Mouse (Mus musculus) heart, embryonic 12.5 days (tissue): Measurements from ENCODE around the gene Man2b2. TPM values are rescaled to one million over a fixed set of nuclear protein-coding genes. Genes with fewer than 3 reads are reported as not detected.

ENCODE experiments used
- ATAC-seq: fragments of 200-750 bp; cut with Nextera tagmentation; 2 replicates; pipeline ENCODE4 v1.8.0; 2017; ENCODE audit warnings: moderate TSS enrichment, moderate library complexity; ENCODE audit not compliant: insufficient number of reproducible peaks, low FRiP score
- H3K27ac ChIP-seq: fragments of 300-500 bp; sonication (generic); 2 replicates; pipeline ENCODE4 v1.5.1; 2016; ENCODE audit warnings: mild to moderate bottlenecking, moderate library complexity; ENCODE audit not compliant: poor library complexity, severe bottlenecking
- H3K27me3 ChIP-seq: fragments of 300-500 bp; sonication (generic); replicated peaks from 2 replicates; pipeline ENCODE4 v1.6.1; 2016; ENCODE audit warnings: mild to moderate bottlenecking, moderate library complexity
- H3K36me3 ChIP-seq: fragments of 300-500 bp; sonication (generic); 2 replicates; pipeline ENCODE4 v1.6.1; 2016; ENCODE audit warnings: mild to moderate bottlenecking, moderate library complexity
- H3K4me1 ChIP-seq: fragments of 300-500 bp; sonication (generic); replicated peaks from 2 replicates; pipeline ENCODE4 v1.6.1; 2016; ENCODE audit warnings: mild to moderate bottlenecking
- H3K4me2 ChIP-seq: fragments of 300-500 bp; sonication (generic); 2 replicates; pipeline ENCODE4 v1.6.1; 2016; ENCODE audit warnings: mild to moderate bottlenecking, moderate library complexity
- H3K4me3 ChIP-seq: fragments of 300-500 bp; sonication (generic); 2 replicates; pipeline ENCODE4 v1.5.1; 2016; ENCODE audit warnings: mild to moderate bottlenecking
- H3K9ac ChIP-seq: fragments of 300-500 bp; sonication (generic); 2 replicates; pipeline ENCODE4 v1.6.1; 2016; ENCODE audit warnings: mild to moderate bottlenecking, moderate library complexity
- H3K9me3 ChIP-seq: fragments of 300-500 bp; sonication (generic); replicated peaks from 2 replicates; pipeline ENCODE4 v1.6.1; 2016; ENCODE audit warnings: mild to moderate bottlenecking, moderate library complexity
- WGBS: fragments of 180-500 bp; shearing (Covaris S2); methylation state at CpG from one replicate; pipeline ENCODE4 v1.1.7; 2016; 5-methylcytosine and 5-hydroxymethylcytosine counted together
- polyA plus RNA-seq: library from polyadenylated mRNA; unstranded; fragments of >200 nt; fragmentation: Nextera tagmentation; extraction: Ambion mirVana; gene quantifications from 2 replicates; pipeline ENCODE4 v1.2.1, GENCODE M21; 2016

The Man2b2 gene
- polyA plus RNA-seq, 1 experiment from 2014 or later, result 19.7 TPM

GRCm38 (mm10) chr5:36866701-36867250 lies 36.3 kb upstream of the Man2b2 start:
- peaks cover 21% of the 10 kb centered on the region for H3K4me1 ChIP-seq
- H3K9ac ChIP-seq, result no peak overlapping the region
- no peak overlapping the region for H3K27ac ChIP-seq
- no peak overlapping the region for H3K4me2 ChIP-seq
- peaks cover 7% of the 10 kb centered on the region for H3K9me3 ChIP-seq
- no peaks in the 10 kb centered on the region for H3K36me3 ChIP-seq
- WGBS, result 59% methylated on average over 7 of the region's 7 CpGs
- ATAC-seq, result no peak
- peaks cover 97% of the 10 kb centered on the region for H3K27me3 ChIP-seq
- H3K4me3 ChIP-seq, result no peak overlapping the region

- Histone ChIP-seq H3K27ac (no peak overlapping the region), H3K9ac (no peak overlapping the region), H3K36me3 (no peaks in the 10 kb centered on the region), H3K4me3 (no peak overlapping the region), H3K4me2 (no peak overlapping the region), H3K4me1 (no peaks in the 10 kb centered on the region), H3K27me3 (peaks cover 53% of the 10 kb centered on the region), H3K9me3 (0 out of 2 replicates have a peak, but pooled peaks cover 3% of the 10 kb centered on the region)
- no peak for ATAC-seq
- WGBS, result 86% methylated on average over 2 of the region's 2 CpGs
Measured at GRCm38 (mm10) chr5:36861084-36861483, 30.6 kb upstream of the Man2b2 start.

DNA sequence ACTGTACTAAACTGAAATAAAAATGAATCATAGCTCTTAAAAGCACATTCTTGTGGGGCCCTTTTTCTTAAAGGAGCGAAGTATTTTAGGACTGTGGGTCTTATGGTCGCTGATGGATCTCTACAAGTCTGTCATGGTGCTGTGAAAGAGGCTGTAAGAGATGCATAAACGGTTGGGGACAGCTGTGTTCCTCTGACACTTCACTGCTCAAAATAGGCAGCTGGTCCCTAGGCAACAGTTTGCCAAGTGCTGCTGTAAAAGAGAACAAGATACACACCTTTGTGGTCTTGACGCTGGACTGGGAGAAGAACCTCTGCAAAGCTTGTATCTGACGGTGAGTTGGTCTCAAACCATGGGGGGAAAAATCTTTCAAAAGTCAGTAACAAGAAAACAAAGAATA lies 27.1 kb upstream of the Man2b2 start:
- Histone ChIP-seq H3K36me3 (no peaks in the 10 kb centered on the region), H3K4me3 (no peak overlapping the region), H3K4me1 (no peaks in the 10 kb centered on the region), H3K27me3 (peaks cover 25% of the 10 kb centered on the region), H3K9me3 (0 out of 2 replicates have a peak, but pooled peaks cover 3% of the 10 kb centered on the region), H3K4me2 (no peak overlapping the region), H3K9ac (no peak overlapping the region), H3K27ac (no peak overlapping the region)
- WGBS, result 76% methylated on average over 5 of the region's 5 CpGs
- ATAC-seq, result no peak

- no peak overlapping the region for H3K4me2 ChIP-seq
- peaks cover 23% of the 10 kb centered on the region; the same call in 1 of the 2 replicates for H3K27me3 ChIP-seq
- no peak for ATAC-seq
- WGBS, result 85% methylated on average over 7 of the region's 7 CpGs
- no peaks in the 10 kb centered on the region for H3K36me3 ChIP-seq
- no peak overlapping the region for H3K27ac ChIP-seq
- H3K4me1 ChIP-seq, result no peaks in the 10 kb centered on the region
- no peak overlapping the region for H3K9ac ChIP-seq
- no peak overlapping the region for H3K4me3 ChIP-seq
- H3K9me3 ChIP-seq, result 0 out of 2 replicates have a peak, but pooled peaks cover 3% of the 10 kb centered on the region
Measured at GRCm38 (mm10) chr5:36856529-36856928, 26.1 kb upstream of the Man2b2 start.

- 82% methylated on average over 3 of the region's 3 CpGs for WGBS
Measured at GRCm38 (mm10) chr5:36855180-36855579, 24.7 kb upstream of the Man2b2 start.

GRCm38 (mm10) chr5:36851572-36851971 lies 21.1 kb upstream of the Man2b2 start:
- ATAC-seq, result no peak
- Histone ChIP-seq H3K9me3 (peaks cover 3% of the 10 kb centered on the region; the same call in 1 of the 2 replicates), H3K4me1 (no peaks in the 10 kb centered on the region), H3K27ac (no peak overlapping the region), H3K27me3 (peaks cover 13% of the 10 kb centered on the region; the same call in 1 of the 2 replicates), H3K4me2 (no peak overlapping the region), H3K4me3 (no peak overlapping the region), H3K9ac (no peak overlapping the region), H3K36me3 (no peaks in the 10 kb centered on the region)
- 70% methylated on average over 4 of the region's 4 CpGs for WGBS

More at GRCm38 (mm10) chr5:36855180-36855579, 24.7 kb upstream of the Man2b2 start:
- Histone ChIP-seq H3K27ac (no peak overlapping the region), H3K27me3 (peaks cover 26% of the 10 kb centered on the region; the same call in 1 of the 2 replicates), H3K4me1 (no peaks in the 10 kb centered on the region), H3K4me3 (no peak overlapping the region), H3K4me2 (no peak overlapping the region), H3K36me3 (no peaks in the 10 kb centered on the region), H3K9me3 (no peaks in the 10 kb centered on the region), H3K9ac (no peak overlapping the region)
- no peak for ATAC-seq

DNA sequence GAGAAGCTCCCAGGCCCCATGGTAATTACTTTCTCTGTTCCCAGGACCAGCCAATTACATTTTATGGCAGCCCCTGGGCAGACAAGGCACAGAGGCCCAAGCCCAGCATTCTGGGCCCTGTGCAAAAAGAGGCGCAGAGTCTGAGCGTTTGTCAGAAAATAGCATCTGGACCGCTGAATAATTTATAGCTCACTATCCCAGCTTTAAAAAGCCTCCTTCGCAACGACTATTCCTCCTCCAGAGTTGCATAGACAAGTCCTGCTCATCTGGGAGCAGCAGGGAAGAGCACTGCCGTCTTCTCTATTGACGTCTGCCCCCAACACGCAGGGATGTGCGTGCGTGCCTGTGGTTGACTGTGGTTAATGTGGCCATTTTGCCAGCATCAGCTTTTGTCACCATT lies 14.0 kb upstream of the Man2b2 start:
- H3K36me3 ChIP-seq, result no peaks in the 10 kb centered on the region
- H3K4me2 ChIP-seq, result no peak overlapping the region
- no peak overlapping the region for H3K9ac ChIP-seq
- no peaks in the 10 kb centered on the region for H3K4me1 ChIP-seq
- peaks cover 8% of the 10 kb centered on the region; the same call in 1 of the 2 replicates for H3K9me3 ChIP-seq
- H3K27ac ChIP-seq, result no peak overlapping the region
- H3K4me3 ChIP-seq, result no peak overlapping the region
- WGBS, result 88% methylated on average over 10 of the region's 10 CpGs
- H3K27me3 ChIP-seq, result no peaks in the 10 kb centered on the region
- no peak for ATAC-seq

DNA sequence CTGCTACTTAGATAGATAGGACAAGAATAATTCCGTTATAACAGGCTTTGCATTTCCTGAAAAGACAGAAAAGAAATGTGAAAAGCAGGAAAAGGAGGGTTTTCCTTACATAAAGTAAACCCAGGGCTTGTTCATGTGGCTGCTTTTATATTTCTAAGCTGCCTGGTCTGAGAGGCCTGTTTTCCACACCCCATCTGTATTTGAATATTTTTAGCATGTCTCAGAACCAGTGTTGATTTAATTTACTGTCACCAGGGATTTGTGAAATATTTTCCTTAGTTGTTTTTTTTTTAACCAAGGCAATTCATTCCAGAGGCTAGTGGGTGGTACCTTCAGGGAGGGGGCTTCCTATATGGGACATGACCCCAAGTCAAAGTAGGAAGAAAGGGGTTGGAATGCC lies 11.2 kb upstream of the Man2b2 start:
- Histone ChIP-seq H3K36me3 (no peaks in the 10 kb centered on the region), H3K27ac (no peak overlapping the region), H3K9ac (no peak overlapping the region), H3K27me3 (0 out of 2 replicates have a peak, but pooled peaks cover 7% of the 10 kb centered on the region), H3K4me3 (no peak overlapping the region), H3K9me3 (0 out of 2 replicates have a peak, but pooled peaks cover 5% of the 10 kb centered on the region), H3K4me2 (no peak overlapping the region), H3K4me1 (no peaks in the 10 kb centered on the region)
- 41% methylated on average over 1 of the region's 1 CpGs for WGBS
- ATAC-seq, result no peak

DNA sequence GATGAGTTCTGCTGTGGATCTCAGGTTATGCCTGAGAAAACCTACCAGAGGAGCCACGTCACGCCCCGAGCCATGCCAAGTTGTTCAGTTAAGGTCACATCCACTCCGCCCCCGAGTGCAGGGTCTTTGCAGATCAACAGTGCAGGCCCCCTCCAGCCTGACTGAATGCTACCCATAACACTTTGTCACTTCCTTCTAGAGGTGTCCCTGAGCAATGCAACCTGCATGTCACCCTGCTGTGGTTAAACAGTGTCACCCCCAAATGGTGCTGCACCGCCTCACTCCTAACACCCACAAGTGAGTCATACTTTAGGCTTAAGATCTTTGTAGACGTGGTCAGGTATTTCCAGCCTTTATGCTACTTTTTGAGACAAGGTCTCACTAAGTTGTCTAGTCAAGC lies 9.6 kb upstream of the Man2b2 start:
- Histone ChIP-seq H3K9me3 (0 out of 2 replicates have a peak, but pooled peaks cover 5% of the 10 kb centered on the region), H3K4me3 (no peak overlapping the region), H3K4me1 (no peaks in the 10 kb centered on the region), H3K4me2 (no peak overlapping the region), H3K9ac (no peak overlapping the region), H3K27ac (no peak overlapping the region), H3K36me3 (no peaks in the 10 kb centered on the region), H3K27me3 (peaks cover 11% of the 10 kb centered on the region; the same call in 1 of the 2 replicates)
- WGBS, result 69% methylated on average over 7 of the region's 7 CpGs
- no peak for ATAC-seq

GRCm38 (mm10) chr5:36839602-36840001 lies 9.1 kb upstream of the Man2b2 start:
- Histone ChIP-seq H3K4me2 (no peak overlapping the region), H3K36me3 (no peaks in the 10 kb centered on the region), H3K9me3 (0 out of 2 replicates have a peak, but pooled peaks cover 5% of the 10 kb centered on the region), H3K27ac (no peak overlapping the region), H3K4me3 (no peak overlapping the region), H3K9ac (no peak overlapping the region), H3K27me3 (peaks cover 11% of the 10 kb centered on the region; the same call in 1 of the 2 replicates), H3K4me1 (no peaks in the 10 kb centered on the region)
- ATAC-seq, result no peak
- WGBS, result 43% methylated on average over 8 of the region's 8 CpGs

DNA sequence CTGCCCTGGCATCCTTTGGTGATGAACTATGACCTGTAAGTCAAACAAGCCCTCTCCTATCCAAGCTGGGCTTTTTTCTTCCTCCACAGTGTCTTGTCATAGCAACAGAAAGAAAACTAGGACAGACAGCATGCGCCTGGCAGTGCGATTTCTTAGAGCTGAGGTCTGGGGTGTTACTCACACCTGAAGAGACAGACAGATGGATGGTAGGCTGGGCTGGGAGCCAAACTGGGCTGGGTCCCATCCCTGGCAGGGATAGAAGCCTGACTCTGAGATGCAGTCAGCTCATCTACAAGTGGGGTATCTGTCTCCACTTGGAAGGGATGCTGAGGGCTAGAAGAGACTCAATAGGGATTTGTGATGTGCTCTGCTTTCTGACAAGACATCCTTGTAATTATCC lies 8.6 kb upstream of the Man2b2 start:
- Histone ChIP-seq H3K4me3 (no peak overlapping the region), H3K9ac (no peak overlapping the region), H3K9me3 (0 out of 2 replicates have a peak, but pooled peaks cover 5% of the 10 kb centered on the region), H3K4me1 (no peaks in the 10 kb centered on the region), H3K27ac (no peak overlapping the region), H3K36me3 (no peaks in the 10 kb centered on the region), H3K27me3 (peaks cover 12% of the 10 kb centered on the region), H3K4me2 (no peak overlapping the region)
- ATAC-seq, result no peak
- WGBS, result 82% methylated on average over 2 of the region's 2 CpGs

GRCm38 (mm10) chr5:36835933-36836332 lies 5.5 kb upstream of the Man2b2 start:
- ATAC-seq, result no peak
- WGBS, result under 1% methylated on average over 6 of the region's 6 CpGs
- Histone ChIP-seq H3K9ac (no peak overlapping the region), H3K27ac (no peak overlapping the region), H3K9me3 (no peaks in the 10 kb centered on the region), H3K27me3 (peaks cover 14% of the 10 kb centered on the region), H3K4me2 (no peak overlapping the region), H3K36me3 (no peaks in the 10 kb centered on the region), H3K4me3 (no peak overlapping the region), H3K4me1 (no peaks in the 10 kb centered on the region)
